Mouse (Mus musculus): ENCODE results near the gene Dpp6. TPM values are rescaled to one million over a fixed set of nuclear protein-coding genes. Genes with fewer than 3 reads are reported as not detected.

Gene Dpp6
- total and polyA plus RNA-seq, 3 experiments, result 0.04 to 0.11 TPM; not detected in 1

- H3K36me3 ChIP-seq (ENCODE audit: control insufficient read depth, insufficient read depth, low read length), result no peaks in the 10 kb centered on the region
- intact Hi-C loops (cut with DNase I), result no loop called here
- no peaks in the 10 kb centered on the region for H3K79me2 ChIP-seq (replicated peaks; ENCODE audit: control insufficient read depth, insufficient read depth, low read length)
- 55% methylated on average over 3 of the region's 3 CpGs for WGBS
- no peaks in the 10 kb centered on the region for H3K27me3 ChIP-seq (ENCODE audit: control insufficient read depth, insufficient read depth, low read length)
- TF ChIP-seq CTCF (IDR thresholded peaks at IDR 0.05) (no peak), EP300 (IDR thresholded peaks at IDR 0.05; ENCODE audit: insufficient read depth, low read depth, low read length) (no peak), POLR2A (IDR thresholded peaks at IDR 0.05; ENCODE audit: insufficient read depth, low read depth, low read length) (no peak)
- no peak for DNase-seq
- no peak overlapping the region for H3K9ac ChIP-seq (ENCODE audit: low read depth, low read length)
- H3K4me3 ChIP-seq, result no peak overlapping the region
- H3K4me1 ChIP-seq (ENCODE audit: control insufficient read depth, insufficient read depth, low read length), result no peaks in the 10 kb centered on the region
- no peak overlapping the region for H3K27ac ChIP-seq
Measured at GRCm38 (mm10) chr5:27398371-27398770, 581.4 kb downstream of the Dpp6 start.

- intact Hi-C loops (cut with DNase I), result no loop called here
- no peak for DNase-seq
- TF ChIP-seq POLR2A (IDR thresholded peaks at IDR 0.05; ENCODE audit: insufficient read depth, low read depth, low read length) (no peak), CTCF (IDR thresholded peaks at IDR 0.05) (no peak)
Measured at GRCm38 (mm10) chr5:27399111-27399510, 582.1 kb downstream of the Dpp6 start.

GRCm38 (mm10) chr5:27402616-27403015 lies 585.6 kb downstream of the Dpp6 start:
- Histone ChIP-seq H3K36me3 (ENCODE audit: control insufficient read depth, insufficient read depth, low read length) (no peaks in the 10 kb centered on the region), H3K9ac (ENCODE audit: low read depth, low read length) (no peak overlapping the region), H3K27me3 (ENCODE audit: control insufficient read depth, insufficient read depth, low read length) (no peaks in the 10 kb centered on the region), H3K79me2 (replicated peaks; ENCODE audit: control insufficient read depth, insufficient read depth, low read length) (no peaks in the 10 kb centered on the region), H3K27ac (no peak overlapping the region), H3K4me3 (no peak overlapping the region), H3K4me1 (ENCODE audit: control insufficient read depth, insufficient read depth, low read length) (no peaks in the 10 kb centered on the region)
- 91% methylated on average over 1 of the region's 1 CpGs for WGBS
- no peak for TF ChIP-seq EP300 (IDR thresholded peaks at IDR 0.05; ENCODE audit: insufficient read depth, low read depth, low read length)
- no peak for TF ChIP-seq CTCF (IDR thresholded peaks at IDR 0.05)
- no peak for TF ChIP-seq POLR2A (IDR thresholded peaks at IDR 0.05; ENCODE audit: insufficient read depth, low read depth, low read length)
- no peak for DNase-seq
- intact Hi-C loops (cut with DNase I), result no loop called here

More at GRCm38 (mm10) chr5:27399111-27399510, 582.1 kb downstream of the Dpp6 start:
- Histone ChIP-seq H3K27ac (no peak overlapping the region), H3K27me3 (ENCODE audit: control insufficient read depth, insufficient read depth, low read length) (no peaks in the 10 kb centered on the region), H3K36me3 (ENCODE audit: control insufficient read depth, insufficient read depth, low read length) (no peaks in the 10 kb centered on the region), H3K9ac (ENCODE audit: low read depth, low read length) (no peak overlapping the region), H3K4me3 (no peak overlapping the region), H3K79me2 (replicated peaks; ENCODE audit: control insufficient read depth, insufficient read depth, low read length) (no peaks in the 10 kb centered on the region), H3K4me1 (ENCODE audit: control insufficient read depth, insufficient read depth, low read length) (no peaks in the 10 kb centered on the region)

- Histone ChIP-seq H3K4me3 (no peak overlapping the region), H3K27ac (no peak overlapping the region), H3K4me1 (ENCODE audit: control insufficient read depth, insufficient read depth, low read length) (no peaks in the 10 kb centered on the region), H3K27me3 (ENCODE audit: control insufficient read depth, insufficient read depth, low read length) (no peaks in the 10 kb centered on the region), H3K79me2 (replicated peaks; ENCODE audit: control insufficient read depth, insufficient read depth, low read length) (no peaks in the 10 kb centered on the region), H3K36me3 (ENCODE audit: control insufficient read depth, insufficient read depth, low read length) (no peaks in the 10 kb centered on the region), H3K9ac (ENCODE audit: low read depth, low read length) (no peak overlapping the region)
- 64% methylated on average over 7 of the region's 7 CpGs for WGBS
- TF ChIP-seq CTCF (IDR thresholded peaks at IDR 0.05) (no peak), POLR2A (IDR thresholded peaks at IDR 0.05; ENCODE audit: insufficient read depth, low read depth, low read length) (no peak), EP300 (IDR thresholded peaks at IDR 0.05; ENCODE audit: insufficient read depth, low read depth, low read length) (no peak)
- DNase-seq, result no peak
- intact Hi-C loops (cut with DNase I), result no loop called here
Measured at GRCm38 (mm10) chr5:27408854-27409253, 591.9 kb downstream of the Dpp6 start.

GRCm38 (mm10) chr5:27413023-27413422 lies 596.0 kb downstream of the Dpp6 start:
- no peak overlapping the region for H3K9ac ChIP-seq (ENCODE audit: low read depth, low read length)
- intact Hi-C loops (cut with DNase I), result no loop called here
- DNase-seq, result peak; percentile 19 to 38
- TF ChIP-seq EP300 (IDR thresholded peaks at IDR 0.05; ENCODE audit: insufficient read depth, low read depth, low read length) (no peak), CTCF (IDR thresholded peaks at IDR 0.05) (no peak), POLR2A (IDR thresholded peaks at IDR 0.05; ENCODE audit: insufficient read depth, low read depth, low read length) (no peak)
- no peaks in the 10 kb centered on the region for H3K36me3 ChIP-seq (ENCODE audit: control insufficient read depth, insufficient read depth, low read length)
- no peak overlapping the region for H3K27ac ChIP-seq
- WGBS, result 22% methylated on average over 3 of the region's 3 CpGs
- H3K4me1 ChIP-seq (ENCODE audit: control insufficient read depth, insufficient read depth, low read length), result no peaks in the 10 kb centered on the region
- no peak overlapping the region for H3K4me3 ChIP-seq
- no peaks in the 10 kb centered on the region for H3K79me2 ChIP-seq (replicated peaks; ENCODE audit: control insufficient read depth, insufficient read depth, low read length)
- no peaks in the 10 kb centered on the region for H3K27me3 ChIP-seq (ENCODE audit: control insufficient read depth, insufficient read depth, low read length)

GRCm38 (mm10) chr5:27415518-27415917 lies 598.5 kb downstream of the Dpp6 start:
- WGBS, result 64% methylated on average over 4 of the region's 4 CpGs
- no peak for DNase-seq
- Histone ChIP-seq H3K27me3 (ENCODE audit: control insufficient read depth, insufficient read depth, low read length) (no peaks in the 10 kb centered on the region), H3K4me1 (ENCODE audit: control insufficient read depth, insufficient read depth, low read length) (no peaks in the 10 kb centered on the region), H3K36me3 (ENCODE audit: control insufficient read depth, insufficient read depth, low read length) (no peaks in the 10 kb centered on the region), H3K9ac (ENCODE audit: low read depth, low read length) (no peak overlapping the region), H3K4me3 (no peak overlapping the region), H3K27ac (no peak overlapping the region), H3K79me2 (replicated peaks; ENCODE audit: control insufficient read depth, insufficient read depth, low read length) (no peaks in the 10 kb centered on the region)
- intact Hi-C loops (cut with DNase I), result no loop called here
- TF ChIP-seq CTCF (IDR thresholded peaks at IDR 0.05), result no peak
- TF ChIP-seq POLR2A (IDR thresholded peaks at IDR 0.05; ENCODE audit: insufficient read depth, low read depth, low read length), result no peak
- TF ChIP-seq EP300 (IDR thresholded peaks at IDR 0.05; ENCODE audit: insufficient read depth, low read depth, low read length), result no peak
